Mouse (Mus musculus) heart, embryonic 11.5 days (tissue): ENCODE data around the gene Slx4ip. TPM values are rescaled to one million over a fixed set of nuclear protein-coding genes. Genes with fewer than 3 reads are reported as not detected.

Source experiments
- ATAC-seq: fragments of 200-750 bp; cut with Nextera tagmentation; replicated peaks from 2 replicates; pipeline ENCODE4 v1.8.0; 2017; ENCODE audit warnings: moderate library complexity; ENCODE audit not compliant: insufficient number of reproducible peaks, low FRiP score, low TSS enrichment
- H3K27ac ChIP-seq: fragments of 300-500 bp; sonication (generic); 2 replicates; pipeline ENCODE4 v1.5.1; 2014; ENCODE audit warnings: mild to moderate bottlenecking, low read depth, low read length
- H3K27me3 ChIP-seq: fragments of 300-500 bp; sonication (generic); 2 replicates; pipeline ENCODE4 v1.6.1; 2014; ENCODE audit warnings: mild to moderate bottlenecking, low read length, mixed read lengths; ENCODE audit not compliant: control insufficient read depth, insufficient read depth
- H3K36me3 ChIP-seq: fragments of 300-500 bp; sonication (generic); 2 replicates; pipeline ENCODE4 v1.6.1; 2014; ENCODE audit warnings: mild to moderate bottlenecking, low read length, moderate library complexity, mixed read lengths; ENCODE audit not compliant: control insufficient read depth, insufficient read depth
- H3K4me1 ChIP-seq: fragments of 300-500 bp; sonication (generic); 2 replicates; pipeline ENCODE4 v1.6.1; 2014; ENCODE audit warnings: low read length; ENCODE audit not compliant: control insufficient read depth, insufficient read depth
- H3K4me2 ChIP-seq: fragments of 300-500 bp; sonication (generic); 2 replicates; pipeline ENCODE4 v1.6.1; 2014; ENCODE audit warnings: mild to moderate bottlenecking, moderate library complexity
- H3K4me3 ChIP-seq: fragments of 300-500 bp; sonication (generic); 2 replicates; pipeline ENCODE4 v1.5.1; 2014; ENCODE audit warnings: low read depth, low read length
- H3K9ac ChIP-seq: fragments of 300-500 bp; sonication (generic); 2 replicates; pipeline ENCODE4 v1.6.1; 2014; ENCODE audit warnings: mild to moderate bottlenecking, low read depth, low read length, moderate library complexity
- H3K9me3 ChIP-seq: fragments of 300-500 bp; sonication (generic); replicated peaks from 2 replicates; pipeline ENCODE4 v1.6.1; 2016; ENCODE audit warnings: low read length; ENCODE audit not compliant: control insufficient read depth
- WGBS: fragments of 180-500 bp; shearing (Covaris S2); extraction: QIAGEN DNeasy Blood & Tissue Kit; methylation state at CpG from one replicate; pipeline ENCODE4 v1.1.7; 2014; ENCODE audit not compliant: insufficient replicate concordance; 5-methylcytosine and 5-hydroxymethylcytosine counted together
- polyA plus RNA-seq: library from polyadenylated mRNA; unstranded; fragments of >200 nt; fragmentation: Nextera tagmentation; extraction: Ambion mirVana; gene quantifications from 2 replicates; pipeline ENCODE4 v1.2.1, GENCODE M21; 2014

Slx4ip gene
- polyA plus RNA-seq, 1 experiment from 2014 or later = 5.9 TPM

- no peak overlapping the region for H3K4me2 ChIP-seq
- no peak overlapping the region for H3K9ac ChIP-seq
- H3K36me3 ChIP-seq = no peaks in the 10 kb centered on the region
- ATAC-seq = no peak
- peaks cover 8% of the 10 kb centered on the region; the same call in 1 of the 2 replicates for H3K4me1 ChIP-seq
- H3K4me3 ChIP-seq = no peak overlapping the region
- H3K9me3 ChIP-seq = no peaks in the 10 kb centered on the region
- H3K27me3 ChIP-seq = no peaks in the 10 kb centered on the region
- 74% methylated on average over 3 of the region's 3 CpGs for WGBS
- no peak overlapping the region for H3K27ac ChIP-seq
Measured at GRCm38 (mm10) chr2:136958697-136959096, 67.7 kb downstream of the Slx4ip start.

- no peak overlapping the region for H3K4me2 ChIP-seq
- no peaks in the 10 kb centered on the region for H3K27me3 ChIP-seq
- ATAC-seq = no peak
- H3K4me3 ChIP-seq = no peak overlapping the region
- no peaks in the 10 kb centered on the region for H3K36me3 ChIP-seq
- H3K4me1 ChIP-seq = no peaks in the 10 kb centered on the region
- no peak overlapping the region for H3K9ac ChIP-seq
- H3K27ac ChIP-seq = no peak overlapping the region
- WGBS = 73% methylated on average over 1 of the region's 1 CpGs
- no peaks in the 10 kb centered on the region for H3K9me3 ChIP-seq
Measured at GRCm38 (mm10) chr2:136975774-136976173, 84.8 kb downstream of the Slx4ip start.

- Histone ChIP-seq H3K36me3 (no peaks in the 10 kb centered on the region), H3K4me2 (no peak overlapping the region), H3K9me3 (no peaks in the 10 kb centered on the region), H3K4me3 (no peak overlapping the region), H3K9ac (no peak overlapping the region), H3K27me3 (no peaks in the 10 kb centered on the region), H3K4me1 (no peaks in the 10 kb centered on the region), H3K27ac (no peak overlapping the region)
- 77% methylated on average over 6 of the region's 6 CpGs for WGBS
- ATAC-seq = no peak
Measured at GRCm38 (mm10) chr2:136979056-136979772, 88.2 kb downstream of the Slx4ip start.

GRCm38 (mm10) chr2:136981062-136981879 lies 90.3 kb downstream of the Slx4ip start:
- Histone ChIP-seq H3K27me3 (no peaks in the 10 kb centered on the region), H3K4me2 (no peak overlapping the region), H3K27ac (no peak overlapping the region), H3K4me3 (no peak overlapping the region), H3K36me3 (no peaks in the 10 kb centered on the region), H3K4me1 (peaks cover 4% of the 10 kb centered on the region), H3K9ac (no peak overlapping the region), H3K9me3 (no peaks in the 10 kb centered on the region)
- no peak for ATAC-seq
- 61% methylated on average over 10 of the region's 10 CpGs for WGBS

- Histone ChIP-seq H3K4me1 (peaks cover 10% of the 10 kb centered on the region), H3K4me3 (no peak overlapping the region), H3K9me3 (no peaks in the 10 kb centered on the region), H3K27me3 (no peaks in the 10 kb centered on the region), H3K9ac (no peak overlapping the region), H3K36me3 (no peaks in the 10 kb centered on the region), H3K4me2 (no peak overlapping the region), H3K27ac (no peak overlapping the region)
- no peak for ATAC-seq
- WGBS = 73% methylated on average over 2 of the region's 2 CpGs
Measured at GRCm38 (mm10) chr2:136983959-136984358, 92.9 kb downstream of the Slx4ip start.

- H3K4me2 ChIP-seq = no peak overlapping the region
- WGBS = 72% methylated on average over 6 of the region's 6 CpGs
- no peaks in the 10 kb centered on the region for H3K27me3 ChIP-seq
- H3K27ac ChIP-seq = no peak overlapping the region
- no peak for ATAC-seq
- H3K9ac ChIP-seq = no peak overlapping the region
- no peaks in the 10 kb centered on the region for H3K9me3 ChIP-seq
- H3K4me3 ChIP-seq = no peak overlapping the region
- peaks cover 10% of the 10 kb centered on the region for H3K4me1 ChIP-seq
- H3K36me3 ChIP-seq = no peaks in the 10 kb centered on the region
Measured at GRCm38 (mm10) chr2:136985998-136986730, 95.1 kb downstream of the Slx4ip start.

- Histone ChIP-seq H3K27me3 (no peaks in the 10 kb centered on the region), H3K4me3 (no peak overlapping the region), H3K9ac (no peak overlapping the region), H3K9me3 (no peaks in the 10 kb centered on the region), H3K4me2 (no peak overlapping the region), H3K4me1 (peaks cover 16% of the 10 kb centered on the region), H3K27ac (no peak overlapping the region), H3K36me3 (no peaks in the 10 kb centered on the region)
- ATAC-seq = no peak
- 67% methylated on average over 3 of the region's 3 CpGs for WGBS
Measured at GRCm38 (mm10) chr2:136993116-136993515, 102.1 kb downstream of the Slx4ip start.

GRCm38 (mm10) chr2:136997104-136997503 lies 106.1 kb downstream of the Slx4ip start:
- Histone ChIP-seq H3K36me3 (no peaks in the 10 kb centered on the region), H3K9ac (no peak overlapping the region), H3K27me3 (no peaks in the 10 kb centered on the region), H3K27ac (no peak overlapping the region), H3K4me1 (peaks cover 16% of the 10 kb centered on the region), H3K4me3 (no peak overlapping the region), H3K9me3 (no peaks in the 10 kb centered on the region), H3K4me2 (no peak overlapping the region)
- ATAC-seq = no peak
